Mouse (Mus musculus) adipocyte (in vitro differentiated cells): ENCODE data around the gene Ntsr1.
A peak's percentile ranks its signal among the peaks of the same experiment; 100 is the strongest.

Experiments used
- DNase-seq: peaks from one replicate; pipeline ENCODE4 v3.0.0-alpha.2; 2016; ENCODE audit warnings: low spot score

The Ntsr1 gene

GRCm38 (mm10) chr2:180562146-180562545, 62.4 kb downstream of the Ntsr1 start:
- no peak for DNase-seq

- DNase-seq: no peak
Observed at GRCm38 (mm10) chr2:180563296-180563695, 63.5 kb downstream of the Ntsr1 start.

GRCm38 (mm10) chr2:180563841-180564240, 64.1 kb downstream of the Ntsr1 start:
- no peak for DNase-seq

- peak; percentile 82 for DNase-seq
Observed at GRCm38 (mm10) chr2:180566240-180566913, 66.6 kb downstream of the Ntsr1 start.

- peak; percentile 78 for DNase-seq
Observed at GRCm38 (mm10) chr2:180569028-180569643, 69.4 kb downstream of the Ntsr1 start.

- no peak for DNase-seq
Observed at GRCm38 (mm10) chr2:180576482-180576881, 76.7 kb downstream of the Ntsr1 start.

GRCm38 (mm10) chr2:180578686-180579085, 78.9 kb downstream of the Ntsr1 start:
- DNase-seq: peak; percentile 88

GRCm38 (mm10) chr2:180581002-180581401, 81.2 kb downstream of the Ntsr1 start, which contains the start of gene Mrgbp:
TSS of gene Mrgbp (plus strand) at chr2:180581304.
- DNase-seq: peak; percentile 62

- peak; percentile 97 for DNase-seq
Observed at GRCm38 (mm10) chr2:180582481-180583153, 82.8 kb downstream of the Ntsr1 start.

GRCm38 (mm10) chr2:180583154-180583507, 83.4 kb downstream of the Ntsr1 start:
- no peak for DNase-seq

GRCm38 (mm10) chr2:180588736-180589122, 89.0 kb downstream of the Ntsr1 start:
- DNase-seq: no peak

- peak; percentile 81 for DNase-seq
Observed at GRCm38 (mm10) chr2:180589123-180589831, 89.5 kb downstream of the Ntsr1 start, which contains the start of gene Ogfr. TSS of gene Ogfr (plus strand) at chr2:180589245.
